Mouse (Mus musculus): ENCODE results near the gene Smo. TPM values are rescaled to one million over a fixed set of nuclear protein-coding genes. Genes with fewer than 3 reads are reported as not detected.

The Smo gene
- polyA plus RNA-seq, 1 experiment from 2014 or later: 23.6 TPM

DNA sequence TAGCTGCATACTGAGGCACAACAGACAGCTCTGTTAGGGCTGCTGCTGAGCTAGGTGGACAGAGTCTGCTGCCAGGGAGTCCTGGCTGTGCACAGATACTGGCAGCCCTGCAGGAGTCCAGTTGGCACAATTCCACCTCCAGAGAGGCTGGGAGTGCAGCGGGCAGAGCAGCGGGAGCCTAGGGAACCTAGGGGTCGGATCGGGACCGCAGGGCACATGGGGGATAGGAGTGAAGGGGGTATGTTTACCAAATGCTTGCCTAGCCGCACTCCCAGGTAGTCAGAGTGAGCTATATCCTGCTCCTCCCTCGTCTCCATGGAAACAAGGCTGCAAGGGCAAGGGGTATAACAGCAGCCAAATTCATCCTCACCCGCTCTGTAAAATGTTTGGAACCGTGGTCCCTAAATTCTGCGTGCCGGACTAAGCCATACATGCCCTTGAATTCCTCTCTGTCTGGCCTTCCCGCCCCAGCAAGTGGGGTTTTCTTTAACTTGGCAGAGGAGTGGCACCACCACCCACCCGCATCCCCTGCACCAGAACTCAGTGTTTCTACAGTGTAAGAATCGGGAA is 17.3 kb upstream of the Smo start:
- peak; percentile 48; the same call in 1 of the 2 replicates for ATAC-seq (ENCODE audit: insufficient read depth, low FRiP score)
- H3K4me1 ChIP-seq (ENCODE audit: control insufficient read depth, insufficient read depth, low read length): peaks cover 20% of the 10 kb centered on the region
- H3K9me3 ChIP-seq (replicated peaks; ENCODE audit: control insufficient read depth, low read length): no peaks in the 10 kb centered on the region
- H3K4me3 ChIP-seq (replicated peaks; ENCODE audit: low read length): 0 out of 2 replicates have a peak overlapping the region, but pooled peaks have one; percentile 8
- no peaks in the 10 kb centered on the region for H3K27me3 ChIP-seq (ENCODE audit: control insufficient read depth, insufficient read depth, low read length)
- H3K27ac ChIP-seq (ENCODE audit: low read length): no peak overlapping the region
- peak overlapping the region; percentile 41 for H3K4me2 ChIP-seq (ENCODE audit: low read depth, low read length)
- 17% methylated on average over 14 of the region's 14 CpGs for WGBS
- peak overlapping the region; percentile 54 for H3K9ac ChIP-seq (ENCODE audit: low read length)
- H3K36me3 ChIP-seq (ENCODE audit: control insufficient read depth, insufficient read depth, low read length): no peaks in the 10 kb centered on the region

DNA sequence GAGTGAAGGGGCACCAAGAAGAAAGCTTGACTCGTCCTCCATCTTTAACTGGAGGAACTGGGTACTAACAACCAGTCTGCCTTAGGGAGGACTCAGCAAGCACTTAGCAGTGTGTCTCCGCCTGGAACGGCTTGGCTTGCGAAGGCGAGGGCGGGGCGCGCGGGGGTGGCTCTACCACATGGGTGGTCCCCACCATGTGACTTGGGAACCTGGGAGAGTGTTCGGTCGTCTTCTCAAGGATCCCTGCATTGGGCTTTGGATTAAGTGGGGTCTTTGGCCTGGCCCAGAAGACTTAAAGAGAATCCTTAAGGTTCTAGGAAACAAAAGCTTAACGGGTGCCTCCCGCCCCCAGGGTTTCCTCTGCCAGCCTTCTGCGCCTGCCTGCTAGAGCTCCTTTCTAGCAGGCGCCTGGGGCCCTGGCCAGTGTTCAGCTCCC is 16.4 kb upstream of the Smo start:
- Histone ChIP-seq H3K4me3 (replicated peaks; ENCODE audit: low read length) (peak overlapping the region; percentile 44), H3K9me3 (replicated peaks; ENCODE audit: control insufficient read depth, low read length) (no peaks in the 10 kb centered on the region), H3K9ac (ENCODE audit: low read length) (peak overlapping the region; percentile 55), H3K36me3 (ENCODE audit: control insufficient read depth, insufficient read depth, low read length) (no peaks in the 10 kb centered on the region), H3K4me1 (ENCODE audit: control insufficient read depth, insufficient read depth, low read length) (peaks cover 20% of the 10 kb centered on the region), H3K27me3 (ENCODE audit: control insufficient read depth, insufficient read depth, low read length) (no peaks in the 10 kb centered on the region), H3K27ac (ENCODE audit: low read length) (peak overlapping the region; percentile 39; the same call in 1 of the 2 replicates), H3K4me2 (ENCODE audit: low read depth, low read length) (peak overlapping the region; percentile 55)
- ATAC-seq (ENCODE audit: insufficient read depth, low FRiP score): peak; percentile 79; the same call in 1 of the 2 replicates
- WGBS: 6% methylated on average over 15 of the region's 15 CpGs

DNA sequence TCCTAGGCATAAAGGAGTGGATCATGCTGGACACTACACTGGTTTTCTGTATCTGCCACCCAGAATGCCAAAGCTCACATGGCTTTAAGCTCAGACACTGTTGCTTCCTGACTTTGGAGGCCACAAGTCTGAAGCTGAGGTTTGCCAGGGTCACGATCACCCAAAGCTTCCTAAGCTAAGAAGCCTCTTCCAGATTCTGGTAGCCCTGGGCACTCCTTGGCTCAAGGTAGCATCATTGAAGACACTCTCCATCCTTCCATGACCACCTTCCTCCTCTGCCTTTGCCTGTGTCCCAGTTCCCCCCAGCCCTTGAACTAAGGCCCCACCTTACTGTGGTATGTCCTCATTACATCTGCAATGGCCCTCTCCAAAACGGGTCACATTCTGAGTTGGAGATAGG is 13.4 kb upstream of the Smo start:
- ATAC-seq (ENCODE audit: insufficient read depth, low FRiP score): no peak
- Histone ChIP-seq H3K4me1 (ENCODE audit: control insufficient read depth, insufficient read depth, low read length) (peaks cover 20% of the 10 kb centered on the region), H3K4me2 (ENCODE audit: low read depth, low read length) (no peak overlapping the region)

DNA sequence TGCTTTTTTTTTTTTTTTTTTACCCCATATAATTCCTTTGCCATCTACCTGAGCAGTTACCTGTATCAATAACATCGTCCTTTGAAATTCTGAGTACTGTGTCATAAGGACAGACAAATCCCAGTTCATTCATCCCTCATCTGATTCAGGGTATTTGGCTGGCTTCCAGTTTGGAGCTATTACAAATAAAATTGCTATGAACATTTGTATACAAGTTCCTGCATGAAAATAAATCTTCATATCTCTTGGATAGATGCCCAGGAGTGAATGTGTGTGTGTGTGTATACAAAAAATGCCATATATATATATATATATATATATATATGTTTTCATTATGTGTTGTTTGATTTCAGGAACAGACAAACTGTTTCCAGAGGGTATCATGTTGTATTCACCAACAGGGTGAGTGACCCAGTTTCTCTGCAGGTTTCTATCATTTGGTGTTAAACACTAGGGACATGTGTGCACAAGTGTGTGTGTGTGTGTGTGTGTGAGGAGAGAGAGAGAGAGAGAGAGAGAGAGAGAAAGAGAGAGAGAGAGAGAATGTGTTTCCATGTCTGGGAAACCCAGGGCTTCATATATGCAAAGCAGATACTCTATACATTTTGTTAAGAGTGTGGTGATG is 8.6 kb upstream of the Smo start:
- H3K9ac ChIP-seq (ENCODE audit: low read length): no peak overlapping the region
- no peak overlapping the region for H3K4me2 ChIP-seq (ENCODE audit: low read depth, low read length)
- no peak overlapping the region for H3K4me3 ChIP-seq (replicated peaks; ENCODE audit: low read length)
- H3K4me1 ChIP-seq (ENCODE audit: control insufficient read depth, insufficient read depth, low read length): no peaks in the 10 kb centered on the region
- no peak for ATAC-seq (ENCODE audit: insufficient read depth, low FRiP score)
- no peaks in the 10 kb centered on the region for H3K27me3 ChIP-seq (ENCODE audit: control insufficient read depth, insufficient read depth, low read length)
- no peak overlapping the region for H3K27ac ChIP-seq (ENCODE audit: low read length)
- H3K36me3 ChIP-seq (ENCODE audit: control insufficient read depth, insufficient read depth, low read length): no peaks in the 10 kb centered on the region
- no peaks in the 10 kb centered on the region for H3K9me3 ChIP-seq (replicated peaks; ENCODE audit: control insufficient read depth, low read length)
- 39% methylated on average over 1 of the region's 1 CpGs for WGBS

More for the DNA sequence above, 13.4 kb upstream of the Smo start:
- no peaks in the 10 kb centered on the region for H3K9me3 ChIP-seq (replicated peaks; ENCODE audit: control insufficient read depth, low read length)
- H3K4me3 ChIP-seq (replicated peaks; ENCODE audit: low read length): no peak overlapping the region
- H3K9ac ChIP-seq (ENCODE audit: low read length): no peak overlapping the region
- 76% methylated on average over 2 of the region's 2 CpGs for WGBS
- no peaks in the 10 kb centered on the region for H3K36me3 ChIP-seq (ENCODE audit: control insufficient read depth, insufficient read depth, low read length)
- no peak overlapping the region for H3K27ac ChIP-seq (ENCODE audit: low read length)
- H3K27me3 ChIP-seq (ENCODE audit: control insufficient read depth, insufficient read depth, low read length): no peaks in the 10 kb centered on the region

DNA sequence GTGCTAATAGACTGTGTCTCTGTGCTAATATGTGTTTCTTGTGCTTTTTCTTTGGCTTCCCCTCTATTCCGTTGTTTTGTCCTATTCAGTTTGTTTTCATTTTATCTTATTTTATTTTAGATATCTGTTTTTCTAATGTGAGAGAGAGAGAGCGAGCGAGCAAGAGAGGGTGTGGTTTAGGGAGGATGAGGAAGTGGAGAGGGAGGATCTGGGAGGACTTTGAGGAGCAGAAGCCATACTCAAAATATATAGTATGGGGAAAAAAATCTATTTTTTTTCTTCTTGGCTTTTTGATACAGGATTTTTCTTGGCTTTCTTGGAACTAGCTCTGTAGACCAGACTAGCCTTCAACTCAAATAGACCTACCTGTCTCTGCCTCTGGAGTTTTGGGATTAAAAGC is 7.3 kb upstream of the Smo start:
- Histone ChIP-seq H3K27me3 (ENCODE audit: control insufficient read depth, insufficient read depth, low read length) (no peaks in the 10 kb centered on the region), H3K4me3 (replicated peaks; ENCODE audit: low read length) (no peak overlapping the region), H3K9me3 (replicated peaks; ENCODE audit: control insufficient read depth, low read length) (no peaks in the 10 kb centered on the region), H3K36me3 (ENCODE audit: control insufficient read depth, insufficient read depth, low read length) (no peaks in the 10 kb centered on the region), H3K4me1 (ENCODE audit: control insufficient read depth, insufficient read depth, low read length) (no peaks in the 10 kb centered on the region), H3K4me2 (ENCODE audit: low read depth, low read length) (no peak overlapping the region), H3K9ac (ENCODE audit: low read length) (no peak overlapping the region), H3K27ac (ENCODE audit: low read length) (no peak overlapping the region)
- WGBS: 76% methylated on average over 3 of the region's 3 CpGs
- ATAC-seq (ENCODE audit: insufficient read depth, low FRiP score): no peak

DNA sequence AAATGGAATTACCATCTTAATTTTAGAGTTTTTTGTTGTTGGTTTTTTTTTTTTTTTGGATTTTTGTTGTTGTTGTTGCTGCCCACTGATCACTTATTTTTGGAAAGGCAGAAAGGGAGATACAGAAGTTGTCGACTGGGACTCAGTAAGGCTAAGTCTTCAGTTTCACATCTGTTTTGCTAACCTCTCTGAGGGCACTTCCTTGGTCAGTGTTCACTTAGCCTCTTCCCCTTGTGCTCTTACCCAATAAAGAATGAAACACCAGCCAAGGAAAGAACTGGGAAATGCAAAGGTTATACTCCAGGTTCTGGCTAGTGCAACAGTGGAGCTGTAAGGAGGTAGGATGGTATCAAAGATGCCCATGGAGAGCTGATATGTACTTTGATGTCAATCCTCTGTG is 5.8 kb upstream of the Smo start:
- no peaks in the 10 kb centered on the region for H3K9me3 ChIP-seq (replicated peaks; ENCODE audit: control insufficient read depth, low read length)
- H3K9ac ChIP-seq (ENCODE audit: low read length): no peak overlapping the region

DNA sequence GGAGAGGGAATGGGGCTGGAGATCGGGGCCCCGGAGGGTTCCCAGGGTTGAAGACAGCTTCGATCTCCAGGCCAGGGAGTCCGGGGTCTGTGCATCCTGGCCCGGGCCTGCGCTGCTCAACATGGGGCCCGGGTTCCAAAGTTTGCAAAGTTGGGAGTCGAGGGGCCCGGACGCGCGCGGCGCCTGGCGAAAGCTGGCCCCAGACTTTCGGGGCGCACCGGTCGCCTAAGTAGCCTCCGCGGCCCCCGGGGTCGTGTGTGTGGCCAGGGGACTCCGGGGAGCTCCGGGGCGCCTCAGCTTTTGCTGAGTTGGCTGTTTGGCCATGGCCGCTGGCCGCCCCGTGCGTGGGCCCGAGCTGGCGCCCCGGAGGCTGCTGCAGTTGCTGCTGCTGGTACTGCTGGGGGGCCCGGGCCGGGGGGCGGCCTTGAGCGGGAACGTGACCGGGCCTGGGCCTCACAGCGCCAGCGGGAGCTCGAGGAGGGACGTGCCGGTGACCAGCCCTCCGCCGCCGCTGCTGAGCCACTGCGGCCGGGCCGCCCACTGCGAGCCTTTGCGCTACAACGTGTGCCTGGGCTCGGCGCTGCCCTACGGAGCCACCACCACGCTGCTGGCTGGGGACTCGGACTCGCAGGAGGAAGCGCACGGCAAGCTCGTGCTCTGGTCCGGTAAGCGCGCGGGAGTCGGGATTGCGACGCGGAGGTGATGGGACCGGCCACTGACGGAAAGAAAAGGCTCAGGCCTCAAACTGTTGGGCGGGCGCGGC is 567 bp downstream of the Smo start:
- WGBS: under 1% methylated on average over 73 of the region's 75 CpGs
- Histone ChIP-seq H3K27ac (ENCODE audit: low read length) (peak overlapping the region; percentile 98), H3K4me3 (replicated peaks; ENCODE audit: low read length) (peak overlapping the region; percentile 91), H3K36me3 (ENCODE audit: control insufficient read depth, insufficient read depth, low read length) (no peaks in the 10 kb centered on the region), H3K27me3 (ENCODE audit: control insufficient read depth, insufficient read depth, low read length) (no peaks in the 10 kb centered on the region), H3K9ac (ENCODE audit: low read length) (peak overlapping the region; percentile 99), H3K4me2 (ENCODE audit: low read depth, low read length) (peak overlapping the region; percentile 80), H3K9me3 (replicated peaks; ENCODE audit: control insufficient read depth, low read length) (no peaks in the 10 kb centered on the region), H3K4me1 (ENCODE audit: control insufficient read depth, insufficient read depth, low read length) (peaks cover 22% of the 10 kb centered on the region)
- ATAC-seq (ENCODE audit: insufficient read depth, low FRiP score): peak; percentile 76

More for the DNA sequence above, 5.8 kb upstream of the Smo start:
- no peaks in the 10 kb centered on the region for H3K36me3 ChIP-seq (ENCODE audit: control insufficient read depth, insufficient read depth, low read length)
- no peak overlapping the region for H3K4me2 ChIP-seq (ENCODE audit: low read depth, low read length)
- no peak overlapping the region for H3K4me3 ChIP-seq (replicated peaks; ENCODE audit: low read length)
- no peak for ATAC-seq (ENCODE audit: insufficient read depth, low FRiP score)
- no peaks in the 10 kb centered on the region for H3K27me3 ChIP-seq (ENCODE audit: control insufficient read depth, insufficient read depth, low read length)
- H3K4me1 ChIP-seq (ENCODE audit: control insufficient read depth, insufficient read depth, low read length): no peaks in the 10 kb centered on the region
- WGBS: 76% methylated on average over 1 of the region's 1 CpGs
- H3K27ac ChIP-seq (ENCODE audit: low read length): no peak overlapping the region

DNA sequence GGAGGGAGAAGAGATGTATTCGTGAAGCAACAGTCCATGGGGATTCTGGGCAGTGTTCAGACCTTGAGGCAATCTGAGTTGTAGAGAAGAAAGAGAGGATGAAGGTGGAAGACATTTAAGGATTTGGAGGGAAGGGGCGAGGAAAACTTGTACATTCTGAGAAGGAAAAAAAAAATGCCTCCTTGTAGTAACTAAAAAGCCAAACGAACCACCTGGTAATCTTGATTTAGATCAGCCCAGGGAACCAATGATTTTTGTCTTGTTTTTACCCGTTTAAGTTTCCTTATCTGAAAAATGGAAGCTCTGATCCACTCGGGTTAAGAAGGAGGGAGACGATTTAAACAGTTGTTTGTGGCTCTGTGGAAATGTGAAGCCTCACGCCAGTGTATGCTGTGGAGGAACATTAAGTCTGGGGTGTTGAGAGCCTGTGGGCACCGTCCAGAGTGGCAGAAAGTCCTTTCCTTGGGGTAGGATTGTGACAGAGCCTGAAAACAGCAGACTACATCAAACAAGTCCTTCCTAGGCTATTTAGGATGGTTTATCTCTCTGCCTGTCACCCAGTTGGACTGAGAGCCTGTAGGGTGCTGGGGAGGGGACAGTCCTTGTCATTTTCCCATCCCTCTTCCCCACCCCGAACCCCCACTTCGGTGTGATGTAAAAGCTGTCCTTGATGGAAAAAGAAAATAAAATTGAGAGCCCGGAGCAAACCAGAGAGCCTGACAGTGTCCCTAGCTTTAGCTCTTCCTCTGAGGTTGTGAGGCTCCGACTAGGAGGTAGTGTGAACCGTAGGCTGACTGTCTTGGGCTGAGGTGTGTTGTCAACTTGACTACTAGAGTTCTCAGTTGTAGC is 1.5 kb downstream of the Smo start:
- Histone ChIP-seq H3K36me3 (ENCODE audit: control insufficient read depth, insufficient read depth, low read length) (no peaks in the 10 kb centered on the region), H3K4me1 (ENCODE audit: control insufficient read depth, insufficient read depth, low read length) (peaks cover 22% of the 10 kb centered on the region), H3K4me2 (ENCODE audit: low read depth, low read length) (peak overlapping the region; percentile 80), H3K27me3 (ENCODE audit: control insufficient read depth, insufficient read depth, low read length) (no peaks in the 10 kb centered on the region), H3K9ac (ENCODE audit: low read length) (peak overlapping the region; percentile 99), H3K27ac (ENCODE audit: low read length) (peak overlapping the region; percentile 98), H3K4me3 (replicated peaks; ENCODE audit: low read length) (peak overlapping the region; percentile 91), H3K9me3 (replicated peaks; ENCODE audit: control insufficient read depth, low read length) (no peaks in the 10 kb centered on the region)
- WGBS: 8% methylated on average over 13 of the region's 13 CpGs
- no peak for ATAC-seq (ENCODE audit: insufficient read depth, low FRiP score)
